Mouse (Mus musculus) embryonic facial prominence, embryonic 11.5 days (tissue): Measurements from ENCODE around the gene Lrrc32. TPM values are rescaled to one million over a fixed set of nuclear protein-coding genes. Genes with fewer than 3 reads are reported as not detected.
A peak's percentile ranks its signal among the peaks of the same experiment; 100 is the strongest.

Experiments used
- ATAC-seq: fragments of 200-750 bp; cut with Nextera tagmentation; replicated peaks from 2 replicates; pipeline ENCODE4 v1.8.0; 2017; ENCODE audit warnings: low read depth; ENCODE audit not compliant: insufficient number of reproducible peaks, low FRiP score, low TSS enrichment
- DNase-seq: peaks from one replicate; pipeline ENCODE4 v3.0.0-alpha.2; 2015; ENCODE audit warnings: low spot score
- H3K27ac ChIP-seq: fragments of 300-500 bp; sonication (generic); replicated peaks from 2 replicates; pipeline ENCODE4 v1.5.1; 2014; ENCODE audit warnings: mild to moderate bottlenecking, low read depth, low read length, control low read depth
- H3K27me3 ChIP-seq: fragments of 300-500 bp; sonication (generic); 2 replicates; pipeline ENCODE4 v1.6.1; 2014; ENCODE audit warnings: mild to moderate bottlenecking, low read length, moderate library complexity, mixed read lengths; ENCODE audit not compliant: control insufficient read depth, insufficient read depth
- H3K36me3 ChIP-seq: fragments of 300-500 bp; sonication (generic); replicated peaks from 2 replicates; pipeline ENCODE4 v1.6.1; 2014; ENCODE audit warnings: low read depth, mild to moderate bottlenecking, low read length, moderate library complexity, mixed read lengths; ENCODE audit not compliant: control insufficient read depth, insufficient read depth
- H3K4me1 ChIP-seq: fragments of 300-500 bp; sonication (generic); 2 replicates; pipeline ENCODE4 v1.6.1; 2014; ENCODE audit warnings: low read length, mixed read lengths; ENCODE audit not compliant: control insufficient read depth, insufficient read depth
- H3K4me2 ChIP-seq: fragments of 300-500 bp; sonication (generic); 2 replicates; pipeline ENCODE4 v1.6.1; 2014; ENCODE audit warnings: low read depth, mild to moderate bottlenecking, control low read depth, low read length, moderate library complexity
- H3K4me3 ChIP-seq: fragments of 300-500 bp; sonication (generic); 2 replicates; pipeline ENCODE4 v1.5.1; 2014; ENCODE audit warnings: low read depth, low read length, control low read depth
- H3K9ac ChIP-seq: fragments of 300-500 bp; sonication (generic); replicated peaks from 2 replicates; pipeline ENCODE4 v1.6.1; 2014; ENCODE audit warnings: mild to moderate bottlenecking, control low read depth, low read length
- H3K9me3 ChIP-seq: fragments of 300-500 bp; sonication (generic); replicated peaks from 2 replicates; pipeline ENCODE4 v1.6.1; 2016; ENCODE audit warnings: mild to moderate bottlenecking, low read length, inconsistent platforms, mixed read lengths; ENCODE audit not compliant: control insufficient read depth
- WGBS: fragments of 180-500 bp; shearing (Covaris S2); extraction: QIAGEN DNeasy Blood & Tissue Kit; methylation state at CpG from one replicate; pipeline ENCODE4 v1.1.7; 2014; 5-methylcytosine and 5-hydroxymethylcytosine counted together
- polyA plus RNA-seq: library from polyadenylated mRNA; unstranded; fragments of >200 nt; fragmentation: Nextera tagmentation; extraction: Ambion mirVana; gene quantifications from 2 replicates; pipeline ENCODE4 v1.2.1, GENCODE M21; 2014

Lrrc32 gene
- polyA plus RNA-seq, 1 experiment from 2014 or later: 2.6 TPM

- H3K9me3 ChIP-seq: no peaks in the 10 kb centered on the region
- ATAC-seq: no peak
- WGBS: 27% methylated on average over 5 of the region's 5 CpGs
- H3K27ac ChIP-seq: no peak overlapping the region
- no peak overlapping the region for H3K9ac ChIP-seq
- H3K36me3 ChIP-seq: no peaks in the 10 kb centered on the region
- DNase-seq: no peak
- peaks cover 8% of the 10 kb centered on the region for H3K4me1 ChIP-seq
- no peaks in the 10 kb centered on the region for H3K27me3 ChIP-seq
- no peak overlapping the region for H3K4me2 ChIP-seq
- no peak overlapping the region for H3K4me3 ChIP-seq
These were observed 15.7 kb downstream of the Lrrc32 start for GRCm38 (mm10) chr7:98504726-98505314.

GRCm38 (mm10) chr7:98505664-98506063 is 16.6 kb downstream of the Lrrc32 start:
- H3K9ac ChIP-seq: no peak overlapping the region
- peak; percentile 60 for DNase-seq
- 11% methylated on average over 3 of the region's 3 CpGs for WGBS
- H3K36me3 ChIP-seq: no peaks in the 10 kb centered on the region
- ATAC-seq: no peak
- H3K9me3 ChIP-seq: no peaks in the 10 kb centered on the region
- H3K27ac ChIP-seq: no peak overlapping the region
- no peak overlapping the region for H3K4me2 ChIP-seq
- H3K4me3 ChIP-seq: no peak overlapping the region
- H3K27me3 ChIP-seq: no peaks in the 10 kb centered on the region
- peaks cover 8% of the 10 kb centered on the region for H3K4me1 ChIP-seq

- Histone ChIP-seq H3K9ac (no peak overlapping the region), H3K27me3 (no peaks in the 10 kb centered on the region), H3K27ac (no peak overlapping the region), H3K9me3 (no peaks in the 10 kb centered on the region), H3K4me2 (no peak overlapping the region), H3K4me1 (no peaks in the 10 kb centered on the region), H3K36me3 (no peaks in the 10 kb centered on the region), H3K4me3 (no peak overlapping the region)
- ATAC-seq: no peak
- no peak for DNase-seq
- 67% methylated on average over 15 of the region's 15 CpGs for WGBS
These were observed 22.2 kb downstream of the Lrrc32 start for GRCm38 (mm10) chr7:98510961-98511958.

GRCm38 (mm10) chr7:98513251-98513650 is 24.2 kb downstream of the Lrrc32 start:
- WGBS: 60% methylated on average over 3 of the region's 3 CpGs
- H3K36me3 ChIP-seq: no peaks in the 10 kb centered on the region
- H3K9me3 ChIP-seq: no peaks in the 10 kb centered on the region
- H3K4me2 ChIP-seq: no peak overlapping the region
- H3K27me3 ChIP-seq: no peaks in the 10 kb centered on the region
- H3K27ac ChIP-seq: no peak overlapping the region
- H3K9ac ChIP-seq: no peak overlapping the region
- H3K4me3 ChIP-seq: no peak overlapping the region
- H3K4me1 ChIP-seq: no peaks in the 10 kb centered on the region
- no peak for DNase-seq
- ATAC-seq: no peak

GRCm38 (mm10) chr7:98522576-98522975 is 33.5 kb downstream of the Lrrc32 start:
- H3K4me3 ChIP-seq: no peak overlapping the region
- no peak for ATAC-seq
- H3K27me3 ChIP-seq: no peaks in the 10 kb centered on the region
- peaks cover 3% of the 10 kb centered on the region; the same call in 1 of the 2 replicates for H3K4me1 ChIP-seq
- H3K36me3 ChIP-seq: no peaks in the 10 kb centered on the region
- no peak overlapping the region for H3K4me2 ChIP-seq
- DNase-seq: no peak
- no peak overlapping the region for H3K9ac ChIP-seq
- 75% methylated on average over 5 of the region's 5 CpGs for WGBS
- no peak overlapping the region for H3K27ac ChIP-seq
- no peaks in the 10 kb centered on the region for H3K9me3 ChIP-seq

- H3K9me3 ChIP-seq: no peaks in the 10 kb centered on the region
- DNase-seq: no peak
- 85% methylated on average over 8 of the region's 8 CpGs for WGBS
These were observed 34.2 kb downstream of the Lrrc32 start for GRCm38 (mm10) chr7:98523070-98523812.

GRCm38 (mm10) chr7:98523813-98524361 is 34.8 kb downstream of the Lrrc32 start:
- peaks cover 3% of the 10 kb centered on the region; the same call in 1 of the 2 replicates for H3K4me1 ChIP-seq
- no peak overlapping the region for H3K4me3 ChIP-seq
- no peak overlapping the region for H3K4me2 ChIP-seq
- DNase-seq (no peak), ATAC-seq (no peak)
- 10% methylated on average over 7 of the region's 7 CpGs for WGBS
- H3K27ac ChIP-seq: no peak overlapping the region
- no peak overlapping the region; the same call in 1 of the 2 replicates for H3K9ac ChIP-seq
- H3K27me3 ChIP-seq: no peaks in the 10 kb centered on the region
- H3K36me3 ChIP-seq: no peaks in the 10 kb centered on the region
- no peaks in the 10 kb centered on the region for H3K9me3 ChIP-seq

More at GRCm38 (mm10) chr7:98523070-98523812, 34.2 kb downstream of the Lrrc32 start:
- Histone ChIP-seq H3K4me1 (peaks cover 3% of the 10 kb centered on the region; the same call in 1 of the 2 replicates), H3K4me2 (no peak overlapping the region), H3K9ac (no peak overlapping the region), H3K27me3 (no peaks in the 10 kb centered on the region), H3K36me3 (no peaks in the 10 kb centered on the region), H3K4me3 (no peak overlapping the region), H3K27ac (no peak overlapping the region)
- ATAC-seq: no peak
